Mouse (Mus musculus) 416B (cell line): Measurements from ENCODE around the gene Doc2g.

Experiments
- DNase-seq: peaks from one replicate; pipeline ENCODE4 v3.0.0; 2011; ENCODE audit warnings: low read depth

Doc2g gene

DNA sequence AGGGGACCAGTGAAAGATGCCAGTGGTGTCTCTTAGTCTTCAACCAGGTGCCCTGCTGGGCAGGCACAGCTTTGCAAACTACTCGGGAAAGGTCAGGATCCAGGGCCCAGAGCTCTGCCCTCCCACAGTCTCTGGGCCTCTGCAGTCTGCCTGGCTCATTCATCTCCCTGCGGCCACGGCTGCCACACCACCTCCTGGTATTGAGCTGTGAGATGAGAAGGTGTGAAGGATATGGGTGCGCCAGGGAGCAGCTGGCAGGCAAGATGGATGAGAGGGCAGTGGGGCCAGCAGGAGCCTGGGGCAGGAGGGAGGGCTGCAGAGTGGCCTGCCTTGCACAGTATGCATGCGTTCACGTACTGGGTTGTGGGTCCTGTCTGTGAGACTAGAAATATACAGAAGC is 12.3 kb upstream of the Doc2g start:
- no peak for DNase-seq

DNA sequence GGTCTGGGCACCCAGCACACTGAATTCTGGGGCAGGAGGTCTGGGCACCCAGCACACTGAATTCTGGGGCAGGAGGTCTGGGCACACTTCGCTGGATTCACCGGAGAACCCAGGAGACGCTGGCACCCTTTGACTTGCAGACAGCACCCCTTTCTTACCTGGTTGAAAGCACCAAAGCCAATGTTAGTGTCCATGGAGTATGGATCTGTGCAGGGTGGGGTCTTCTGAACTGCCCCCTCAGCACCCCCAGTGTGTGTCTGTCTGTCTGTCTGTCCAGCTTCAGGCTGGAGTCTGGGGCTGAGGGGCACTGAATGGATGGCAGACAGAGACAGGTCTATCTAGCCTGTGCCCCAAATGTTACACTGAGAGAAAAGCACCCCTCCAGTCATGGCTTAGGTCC is 11.6 kb upstream of the Doc2g start:
- no peak for DNase-seq

DNA sequence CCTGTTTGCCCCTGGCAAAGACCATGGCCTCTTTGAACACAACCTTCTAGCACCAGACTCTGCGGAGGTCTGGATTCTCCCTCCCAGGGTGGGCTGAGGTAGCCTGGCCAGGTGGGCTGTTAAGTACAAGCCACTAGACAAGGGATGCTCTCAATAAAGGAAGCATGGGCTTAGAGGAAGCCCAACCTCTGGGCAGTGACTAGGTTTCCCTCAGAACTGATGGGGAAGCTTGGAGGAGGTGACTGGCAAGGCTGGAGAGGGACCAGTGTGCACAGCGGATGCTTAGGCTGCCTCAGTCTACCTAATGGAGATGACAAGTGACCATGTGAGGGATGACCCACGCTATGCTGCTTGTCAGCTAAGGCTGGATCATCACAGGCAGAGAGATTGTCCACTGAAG is 11.1 kb upstream of the Doc2g start:
- DNase-seq, result no peak

DNA sequence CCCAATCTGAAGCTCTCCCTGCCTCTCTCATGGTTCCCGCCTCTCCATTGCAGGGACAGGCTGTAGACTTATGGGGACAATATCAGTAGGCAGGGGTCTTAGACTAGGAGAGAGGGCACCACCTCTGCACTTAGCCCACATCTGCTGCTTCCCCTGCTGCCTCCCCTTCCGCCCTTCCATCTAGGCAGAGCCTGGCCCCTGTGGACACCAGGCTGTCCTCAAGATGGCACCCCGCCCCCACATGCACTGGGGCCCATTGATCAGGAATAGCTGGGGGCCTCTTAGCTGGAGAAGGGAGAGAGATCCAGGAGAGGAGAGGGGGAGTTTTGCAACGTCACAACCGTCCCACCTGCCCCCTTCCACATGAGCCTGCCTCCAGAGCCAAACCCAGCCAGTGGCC is 10.7 kb upstream of the Doc2g start, which contains the start of gene Tbx10:
Gene Tbx10 (plus strand): TSS at position 337 of the 400 bp plus-strand sequence.
- DNase-seq, result no peak

DNA sequence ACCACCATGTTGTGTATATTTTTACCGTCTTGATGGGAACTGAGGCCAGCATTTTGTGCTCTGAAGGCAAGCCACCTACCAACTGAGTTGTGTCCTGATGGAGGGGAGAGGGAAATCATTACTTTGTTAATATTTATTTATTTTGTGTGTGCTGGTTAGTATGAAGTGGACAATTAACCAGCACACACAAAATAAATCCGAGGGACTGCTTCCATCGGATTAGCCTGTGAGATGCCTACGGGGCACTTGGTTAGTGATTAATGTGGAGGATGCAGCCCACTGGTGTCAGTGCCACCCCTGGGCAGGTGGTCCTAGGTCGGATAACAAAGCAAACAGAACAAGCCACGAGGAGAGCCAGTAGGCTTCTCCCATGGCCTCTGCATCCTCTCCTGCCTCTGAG is 8.2 kb upstream of the Doc2g start:
- DNase-seq, result no peak

DNA sequence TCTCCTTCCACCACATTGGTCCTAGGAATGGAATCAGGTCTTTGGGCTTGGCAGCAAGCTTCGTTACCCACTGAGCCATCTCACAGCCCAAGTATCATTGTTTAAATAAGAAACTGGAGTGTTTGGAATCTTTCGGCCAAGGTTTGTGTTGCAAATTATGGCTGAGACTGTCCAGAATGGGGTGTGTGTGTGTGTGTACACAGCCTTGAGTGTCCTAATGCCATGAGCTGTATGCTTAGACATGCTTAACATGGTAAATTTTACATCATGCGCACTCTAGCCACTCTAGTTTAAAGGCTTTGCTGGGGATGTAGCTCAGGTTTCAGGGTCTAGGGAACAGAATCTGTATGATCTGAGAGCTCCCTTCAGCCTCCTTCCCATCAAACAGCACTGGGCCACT is 7.6 kb upstream of the Doc2g start:
- no peak for DNase-seq

DNA sequence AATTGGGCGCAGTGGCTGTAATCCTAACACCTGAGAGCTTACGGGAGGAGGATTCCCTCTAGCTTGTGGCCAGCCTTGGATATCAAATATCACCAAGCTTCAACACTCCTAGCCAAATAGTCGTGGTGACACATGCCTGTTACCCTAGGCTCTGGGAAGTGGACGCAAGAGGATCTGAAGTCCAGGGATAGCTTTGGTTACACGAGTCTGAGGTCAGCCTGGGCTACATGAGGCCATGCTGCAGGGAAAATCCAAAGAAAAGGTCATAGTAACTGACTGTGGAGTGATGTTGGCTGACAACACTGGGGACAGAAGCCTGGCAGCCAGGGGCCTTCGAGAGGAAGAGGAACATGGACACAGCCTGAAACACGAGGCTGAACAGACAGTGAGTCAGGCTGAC is 7.0 kb upstream of the Doc2g start:
- DNase-seq, result peak; percentile 21

DNA sequence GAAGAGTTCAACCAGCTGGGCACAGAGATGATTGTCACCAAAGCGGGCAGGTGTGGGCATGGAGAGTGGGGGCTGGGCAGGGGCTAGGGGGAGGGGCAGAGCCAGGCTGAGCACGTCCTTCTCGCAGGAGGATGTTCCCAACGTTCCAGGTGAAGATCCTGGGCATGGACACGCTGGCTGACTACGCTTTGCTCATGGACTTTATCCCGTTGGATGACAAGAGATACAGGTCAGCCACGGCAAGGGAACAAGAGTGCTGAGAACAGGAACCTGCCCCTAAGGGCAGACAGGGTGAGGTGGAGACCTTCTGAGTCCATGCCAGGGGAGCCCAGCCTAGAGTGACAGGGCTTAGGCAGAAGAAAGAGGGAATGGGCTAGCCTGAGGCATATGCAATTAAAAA is 6.4 kb upstream of the Doc2g start:
- no peak for DNase-seq

DNA sequence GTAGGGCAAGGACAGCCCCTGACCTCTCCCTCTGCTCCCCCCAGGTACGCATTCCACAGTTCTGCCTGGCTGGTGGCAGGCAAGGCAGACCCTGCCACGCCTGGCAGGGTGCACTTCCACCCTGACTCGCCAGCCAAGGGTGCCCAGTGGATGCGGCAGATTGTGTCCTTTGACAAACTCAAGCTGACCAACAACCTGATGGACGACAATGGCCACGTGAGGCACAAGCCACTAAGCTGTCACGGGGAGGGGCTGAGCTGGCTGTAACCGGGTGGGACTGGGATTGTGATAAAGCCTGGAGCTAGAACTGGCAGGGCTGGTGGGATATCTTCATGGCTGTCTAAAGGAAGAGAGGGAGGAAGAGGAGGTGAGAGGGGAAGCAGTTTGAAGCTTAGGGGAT is 5.9 kb upstream of the Doc2g start:
- DNase-seq, result no peak

DNA sequence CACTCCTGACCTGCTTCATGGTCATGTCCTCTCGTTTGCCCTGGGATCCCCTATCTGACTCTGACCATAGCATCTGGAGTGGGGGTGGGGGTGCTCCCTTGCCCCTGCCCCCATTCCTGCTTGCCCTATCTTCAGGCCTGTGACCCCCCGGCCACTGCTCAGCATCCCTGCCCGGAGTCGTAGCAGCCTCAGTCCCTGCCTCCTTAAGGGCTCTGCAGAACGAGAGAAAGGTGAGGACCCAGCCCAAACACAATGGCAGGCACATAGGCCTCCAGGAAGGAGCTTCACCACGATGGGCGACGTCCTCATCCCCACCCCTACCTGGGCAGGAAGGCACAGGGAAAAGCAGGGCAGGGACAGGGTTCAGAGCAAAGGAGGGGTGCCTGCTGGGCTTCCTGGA is 4.8 kb upstream of the Doc2g start:
- no peak for DNase-seq

DNA sequence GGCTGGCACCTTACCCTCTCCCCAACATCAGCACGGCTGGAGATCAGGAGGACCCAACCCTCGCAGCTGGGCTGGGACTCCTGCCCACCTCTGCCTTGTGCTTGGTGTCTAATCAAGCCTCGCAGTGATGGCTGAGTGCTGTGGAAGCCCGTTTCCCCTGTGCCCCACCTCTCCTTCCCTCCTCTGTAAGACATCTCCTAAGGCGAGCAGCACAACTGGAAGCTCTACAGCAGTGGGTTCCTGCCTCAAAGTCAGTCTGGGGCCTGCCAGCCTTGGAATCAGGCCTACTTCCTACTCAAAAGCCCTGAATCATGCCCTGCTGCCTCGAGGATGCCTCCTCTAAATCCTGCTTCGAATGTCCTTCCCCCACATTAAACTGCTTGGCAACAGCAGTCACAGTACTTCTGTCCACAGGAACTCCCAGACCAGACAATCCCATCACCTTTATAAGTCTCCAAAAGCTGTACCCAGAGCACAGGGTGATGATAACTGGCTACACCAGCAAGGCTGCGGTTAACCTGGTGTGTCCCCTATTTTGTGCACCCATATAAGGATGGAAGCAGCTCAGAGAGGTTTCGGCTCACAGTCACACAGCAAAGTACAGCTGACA is 3.9 kb upstream of the Doc2g start:
- peak; percentile 60 for DNase-seq

DNA sequence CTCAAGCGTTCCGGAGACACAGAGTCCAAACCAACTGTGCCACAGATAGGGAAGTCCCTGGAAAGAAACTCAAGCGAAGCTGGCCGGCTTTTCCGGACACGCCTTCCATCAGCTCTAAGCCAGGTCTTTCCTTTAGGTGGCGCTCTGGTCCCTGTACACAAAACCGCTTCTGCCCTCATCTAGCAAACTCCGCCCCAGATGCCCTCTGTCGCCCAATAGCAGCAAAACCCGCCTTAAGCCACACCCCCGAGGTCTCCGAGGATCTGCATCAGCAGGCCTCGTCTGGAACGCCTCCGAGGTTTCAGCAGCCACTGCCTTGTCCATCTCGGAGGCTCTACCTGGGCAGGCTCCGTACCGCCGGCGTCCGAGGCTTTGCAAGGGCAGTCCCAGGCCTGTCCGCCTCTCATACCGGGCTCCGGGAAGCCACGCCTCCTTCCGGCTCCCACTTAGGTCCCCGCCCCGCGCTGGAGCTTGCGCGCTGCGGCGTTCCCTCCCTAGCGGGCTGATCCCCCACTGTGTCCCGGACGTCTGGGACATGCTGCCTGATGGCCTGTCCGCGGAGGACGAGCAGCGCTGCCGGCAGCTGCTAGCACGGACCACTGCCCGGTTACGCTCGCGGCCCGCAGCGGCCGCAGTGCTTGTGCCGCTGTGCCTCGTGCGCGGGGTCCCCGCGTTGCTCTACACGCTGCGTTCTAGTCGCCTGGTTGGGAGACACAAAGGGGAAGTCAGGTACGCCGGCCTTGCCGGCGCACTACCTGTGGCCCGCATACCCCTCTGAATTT is 2.8 kb upstream of the Doc2g start, which contains the start of the genes Nudt8 and Gm49405:
Gene Nudt8 (plus strand): TSS at position 462 of the 782 bp plus-strand sequence.
Gene Gm49405 (plus strand): TSS at position 508 of the 782 bp plus-strand sequence.
- DNase-seq, result peak; percentile 99

DNA sequence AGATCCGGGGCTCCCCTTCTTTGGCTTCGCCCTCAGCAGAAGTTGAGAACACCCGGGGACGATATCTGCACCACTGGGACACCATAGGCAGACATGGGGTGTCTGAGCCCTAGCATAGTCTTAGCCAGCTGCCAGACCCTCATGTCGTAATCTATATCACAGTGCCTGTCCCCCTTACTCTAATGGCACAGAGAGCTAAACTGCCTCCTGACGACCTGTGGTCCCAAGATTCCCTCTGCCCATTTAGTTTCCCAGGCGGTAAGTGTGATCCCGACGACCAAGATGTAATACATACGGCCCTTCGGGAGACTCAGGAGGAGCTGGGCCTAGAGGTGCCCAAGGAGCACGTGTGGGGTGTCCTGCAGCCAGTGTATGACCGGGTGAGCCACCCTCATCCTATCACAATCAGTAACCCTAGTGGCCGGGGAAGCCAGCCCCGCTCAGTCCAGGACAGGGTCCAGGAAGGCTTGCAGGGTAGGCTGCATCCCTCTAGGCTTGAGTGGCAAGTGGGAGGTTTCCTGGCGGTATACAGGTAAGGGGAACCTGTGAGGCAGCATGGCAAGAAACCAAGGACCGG is 2.1 kb upstream of the Doc2g start:
- DNase-seq, result peak; percentile 47

DNA sequence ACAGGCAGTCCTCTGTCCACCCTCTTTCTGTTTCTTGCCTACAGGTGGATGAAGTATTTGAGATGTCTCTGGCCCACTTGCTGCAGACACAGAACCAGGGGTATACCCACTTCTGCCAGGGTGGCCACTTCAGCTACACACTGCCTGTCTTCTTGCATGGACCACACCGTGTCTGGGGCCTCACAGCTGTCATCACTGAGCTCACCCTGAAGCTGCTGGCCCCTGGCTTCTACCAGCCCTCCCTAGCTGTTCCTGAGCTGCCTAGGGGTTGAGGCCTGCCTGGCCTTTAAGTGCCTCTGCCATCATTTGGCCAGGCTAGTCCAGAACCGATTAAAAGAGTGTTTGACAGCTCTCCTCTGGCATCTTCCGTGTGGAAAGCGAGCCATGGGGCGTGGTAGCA is 1.4 kb upstream of the Doc2g start:
- DNase-seq, result no peak

DNA sequence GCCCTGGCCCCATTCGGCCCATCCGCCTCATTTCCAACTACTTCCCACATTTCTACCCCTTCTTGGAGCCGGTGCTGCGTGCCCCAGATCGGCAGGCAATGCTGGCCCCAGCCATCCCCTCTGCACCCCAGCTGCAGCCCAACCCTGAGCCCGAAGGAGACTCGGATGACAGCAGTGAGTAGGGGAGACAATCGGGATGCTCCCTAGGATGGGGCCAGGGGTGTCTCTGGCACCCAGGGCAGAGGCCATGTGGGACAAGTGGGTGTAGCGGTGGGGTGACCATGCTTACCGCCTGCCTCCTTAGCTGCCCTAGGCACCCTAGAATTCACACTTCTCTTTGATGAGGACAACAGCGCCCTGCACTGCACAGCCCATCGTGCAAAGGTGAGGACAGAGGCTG is 528 bp downstream of the Doc2g start:
- no peak for DNase-seq

DNA sequence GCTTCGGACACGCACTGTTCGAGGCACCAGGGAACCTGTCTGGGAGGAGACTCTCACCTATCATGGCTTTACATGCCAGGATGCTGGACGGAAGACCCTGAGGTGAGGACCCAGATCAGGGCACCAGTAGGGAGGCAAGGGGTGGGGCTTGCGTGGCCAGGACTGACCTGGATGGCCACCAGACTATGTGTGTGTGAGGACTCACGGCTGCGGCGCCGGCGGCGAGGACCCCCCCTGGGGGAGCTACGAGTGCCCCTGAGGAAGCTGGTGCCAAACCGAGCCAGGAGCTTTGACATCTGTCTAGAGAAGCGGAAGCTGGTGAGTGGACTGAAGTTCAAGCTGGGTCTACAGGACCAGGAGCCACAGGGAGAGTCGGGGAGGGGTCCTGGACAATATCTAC is 1.2 kb downstream of the Doc2g start:
- no peak for DNase-seq

DNA sequence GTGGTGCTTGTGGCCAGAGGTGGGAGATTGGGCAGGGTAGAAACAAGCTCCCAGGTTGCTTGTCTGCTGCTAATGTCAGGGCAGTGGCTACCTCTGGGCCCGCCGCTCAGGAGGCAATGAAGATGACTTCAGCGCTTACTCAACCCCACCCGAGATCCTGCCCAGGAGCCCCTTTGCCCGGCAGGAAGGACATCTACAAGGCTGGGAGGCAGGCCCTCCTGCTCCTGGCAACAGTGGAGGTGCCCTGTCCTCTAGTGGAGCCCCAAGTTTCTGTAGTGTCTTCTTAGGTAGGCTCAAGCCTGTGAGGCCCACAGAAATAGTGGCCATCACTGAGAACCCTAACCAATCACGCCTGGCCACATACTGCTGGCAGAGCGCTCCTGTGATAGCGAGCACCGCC is 2.0 kb downstream of the Doc2g start:
- DNase-seq, result no peak

DNA sequence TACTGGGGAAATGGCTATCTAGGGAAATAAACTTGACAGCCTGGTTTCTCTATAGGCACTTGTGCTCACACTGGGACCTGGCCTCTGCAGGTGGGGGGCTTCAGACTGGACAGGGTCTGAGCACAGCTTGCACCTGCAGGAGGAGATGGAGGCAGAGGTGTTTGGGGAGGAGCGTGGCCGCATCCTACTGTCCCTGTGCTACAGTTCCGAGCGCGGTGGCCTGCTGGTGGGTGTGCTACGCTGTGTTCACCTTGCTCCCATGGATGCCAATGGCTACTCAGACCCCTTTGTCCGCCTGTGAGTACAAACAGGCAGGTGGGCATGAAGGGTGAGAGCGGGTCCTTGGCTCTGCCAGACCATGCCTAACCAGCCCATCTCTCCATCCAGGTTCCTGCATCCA is 2.9 kb downstream of the Doc2g start:
- DNase-seq, result no peak

DNA sequence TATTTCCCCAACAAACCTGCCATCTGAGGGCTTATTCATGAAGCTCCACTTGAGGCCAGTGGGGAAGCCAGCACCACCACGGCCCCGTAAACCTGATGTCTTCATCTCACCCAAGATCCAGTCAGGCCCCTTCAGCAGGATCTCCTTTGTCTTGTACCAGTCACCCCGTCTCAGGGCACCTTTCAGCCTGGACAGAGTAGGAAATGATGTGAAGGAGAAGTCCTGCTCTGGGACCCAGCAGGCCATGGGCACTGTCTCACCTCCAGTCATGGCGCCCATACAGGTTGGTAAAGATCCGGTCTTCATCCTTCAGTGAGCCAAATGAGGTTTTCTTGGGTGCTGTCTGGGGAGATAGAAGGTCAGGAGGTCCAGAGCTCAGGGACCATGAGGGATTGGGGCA is 8.0 kb downstream of the Doc2g start:
- DNase-seq, result no peak

DNA sequence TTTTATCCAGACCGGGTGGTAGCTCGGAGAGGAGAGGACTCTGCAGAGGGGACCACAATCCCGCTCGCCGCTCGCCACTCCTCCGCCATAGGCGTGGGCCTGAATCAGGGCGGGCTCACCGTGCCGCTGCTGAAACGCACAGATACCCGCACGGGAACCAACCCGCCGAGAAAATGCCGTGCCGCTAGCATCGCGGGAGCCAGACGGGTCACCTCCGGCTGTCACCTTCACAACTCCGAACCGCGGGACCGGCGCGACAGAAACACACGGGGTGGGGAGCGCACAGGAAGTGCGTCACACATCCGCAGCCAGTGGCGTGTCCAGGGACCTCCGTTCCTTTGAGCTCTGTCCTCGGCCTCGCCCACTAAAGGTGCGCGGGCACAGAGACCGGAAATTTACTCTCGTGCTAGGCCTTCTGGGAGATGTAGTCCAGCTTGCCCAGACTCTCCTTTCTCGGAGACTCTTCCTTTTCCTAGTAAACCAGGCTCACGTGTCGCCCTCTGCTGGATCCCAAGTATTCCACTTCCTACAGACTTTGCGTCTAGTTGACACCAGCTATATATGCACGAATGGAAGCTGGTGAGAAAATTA is 9.4 kb downstream of the Doc2g start, which contains the start of gene Ndufv1:
Gene Ndufv1 (minus strand): TSS at position 375 of the 591 bp plus-strand sequence.
- DNase-seq, result peak; percentile 99

DNA sequence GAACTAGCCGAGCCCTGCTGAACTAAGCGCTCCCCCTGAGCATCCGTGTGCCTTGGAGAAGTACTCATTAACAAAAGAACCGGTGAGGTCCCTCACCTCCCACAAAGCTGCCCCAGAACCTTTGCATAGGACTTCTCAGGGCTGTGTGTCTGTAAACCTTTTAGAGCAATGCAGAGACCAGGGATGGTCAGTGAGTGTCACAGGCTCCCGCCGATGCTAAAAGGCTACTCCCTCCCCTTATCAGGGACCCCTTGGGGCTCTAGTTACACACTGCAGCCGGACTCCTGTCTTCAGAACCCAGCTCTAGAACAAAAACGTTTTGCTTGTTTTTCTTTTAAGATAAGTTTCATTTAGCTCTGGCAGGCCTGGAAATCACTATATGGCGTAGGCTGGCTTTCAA is 10.0 kb downstream of the Doc2g start:
- no peak for DNase-seq

DNA sequence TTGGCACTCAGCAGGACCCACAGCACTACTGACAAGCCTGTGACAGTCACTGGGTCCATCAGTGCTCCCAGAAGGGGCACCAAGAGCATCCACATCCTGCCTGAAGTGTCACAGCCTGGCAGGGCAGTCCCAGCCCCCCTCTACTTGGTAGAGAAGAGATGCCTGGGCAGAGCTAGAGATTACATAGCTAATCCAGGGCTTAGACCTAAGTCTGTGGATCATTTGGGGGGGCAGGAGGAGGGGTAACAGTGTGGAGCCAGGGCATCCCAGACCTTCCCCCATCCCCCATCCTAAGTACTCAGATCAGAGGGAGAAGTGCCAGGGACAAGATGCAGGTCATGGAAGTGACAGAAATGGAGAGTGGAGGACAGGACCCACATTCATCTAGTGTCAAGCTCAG is 11.7 kb downstream of the Doc2g start:
- DNase-seq, result no peak

DNA sequence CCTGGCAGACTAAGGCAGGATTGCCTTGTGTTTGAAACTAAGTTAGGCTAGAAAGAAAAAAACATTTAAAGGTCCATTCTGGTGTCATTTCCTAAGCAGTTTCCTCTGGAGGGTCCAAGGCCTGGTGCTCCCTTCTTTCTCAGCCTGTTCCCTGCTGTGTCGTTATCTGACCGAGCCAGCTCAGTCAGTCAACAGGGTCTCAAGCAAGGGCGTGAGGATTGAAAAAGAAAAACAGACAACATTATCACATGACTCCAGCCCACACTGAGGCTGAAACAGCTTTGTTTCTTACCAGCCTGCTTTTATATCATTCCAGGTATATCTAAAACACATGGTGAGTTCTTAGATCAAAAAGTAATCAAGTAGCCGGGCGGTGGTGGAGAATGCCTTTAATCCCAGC is 12.5 kb downstream of the Doc2g start:
- no peak for DNase-seq
